Mouse (Mus musculus): Measurements from ENCODE around the gene Egln2. TPM values are rescaled to one million over a fixed set of nuclear protein-coding genes. Genes with fewer than 3 reads are reported as not detected.

Egln2 gene
- polyA plus RNA-seq, 1 experiment from 2014 or later, result 102 TPM

DNA sequence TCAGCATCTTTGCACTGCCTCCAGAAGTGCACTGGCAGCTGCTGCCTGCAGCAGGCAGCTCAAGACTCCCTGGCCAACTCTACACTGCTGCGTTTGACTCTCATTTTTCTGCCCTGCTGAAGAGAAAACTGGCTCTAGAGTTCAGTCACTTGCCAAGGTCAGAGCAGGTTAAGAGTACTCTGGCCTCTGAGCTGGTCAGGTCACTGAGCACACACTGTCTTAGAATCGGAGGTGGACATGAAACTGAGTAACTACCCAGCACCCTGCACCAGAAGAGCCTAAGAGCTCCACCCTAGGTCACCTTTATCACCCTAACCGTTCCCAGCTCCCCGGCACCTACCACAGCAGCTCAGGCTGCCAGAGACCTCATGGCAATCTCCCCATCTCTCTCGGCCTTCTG lies 19.4 kb upstream of the Egln2 start:
- Histone ChIP-seq H3K9me3 (replicated peaks) (no peaks in the 10 kb centered on the region), H3K4me3 (no peak overlapping the region), H3K4me1 (no peaks in the 10 kb centered on the region), H3K36me3 (peaks cover 78% of the 10 kb centered on the region), H3K27me3 (no peaks in the 10 kb centered on the region), H3K27ac (no peak overlapping the region), H3K9ac (no peak overlapping the region), H3K4me2 (replicated peaks) (no peak overlapping the region)
- ATAC-seq (ENCODE audit: low FRiP score), result no peak
- 94% methylated on average over 5 of the region's 5 CpGs for WGBS

- H3K9ac ChIP-seq, result no peak overlapping the region
- no peak for ATAC-seq (ENCODE audit: low FRiP score)
- H3K4me1 ChIP-seq, result 0 out of 2 replicates have a peak, but pooled peaks cover 2% of the 10 kb centered on the region
- no peaks in the 10 kb centered on the region for H3K27me3 ChIP-seq
- no peak overlapping the region for H3K4me2 ChIP-seq (replicated peaks)
- 72% methylated on average over 3 of the region's 3 CpGs for WGBS
- H3K27ac ChIP-seq, result no peak overlapping the region
- H3K4me3 ChIP-seq, result no peak overlapping the region
- H3K36me3 ChIP-seq, result peaks cover 68% of the 10 kb centered on the region
- no peaks in the 10 kb centered on the region for H3K9me3 ChIP-seq (replicated peaks)
Measured at GRCm38 (mm10) chr7:27184964-27185363, 18.4 kb upstream of the Egln2 start.

- Histone ChIP-seq H3K4me1 (peaks cover 11% of the 10 kb centered on the region), H3K4me3 (no peak overlapping the region), H3K9ac (no peak overlapping the region), H3K27me3 (no peaks in the 10 kb centered on the region), H3K27ac (no peak overlapping the region), H3K4me2 (replicated peaks) (no peak overlapping the region), H3K36me3 (peaks cover 43% of the 10 kb centered on the region), H3K9me3 (replicated peaks) (no peaks in the 10 kb centered on the region)
- ATAC-seq (ENCODE audit: low FRiP score), result no peak
- 86% methylated on average over 1 of the region's 1 CpGs for WGBS
Measured at GRCm38 (mm10) chr7:27182498-27182897, 15.9 kb upstream of the Egln2 start.

DNA sequence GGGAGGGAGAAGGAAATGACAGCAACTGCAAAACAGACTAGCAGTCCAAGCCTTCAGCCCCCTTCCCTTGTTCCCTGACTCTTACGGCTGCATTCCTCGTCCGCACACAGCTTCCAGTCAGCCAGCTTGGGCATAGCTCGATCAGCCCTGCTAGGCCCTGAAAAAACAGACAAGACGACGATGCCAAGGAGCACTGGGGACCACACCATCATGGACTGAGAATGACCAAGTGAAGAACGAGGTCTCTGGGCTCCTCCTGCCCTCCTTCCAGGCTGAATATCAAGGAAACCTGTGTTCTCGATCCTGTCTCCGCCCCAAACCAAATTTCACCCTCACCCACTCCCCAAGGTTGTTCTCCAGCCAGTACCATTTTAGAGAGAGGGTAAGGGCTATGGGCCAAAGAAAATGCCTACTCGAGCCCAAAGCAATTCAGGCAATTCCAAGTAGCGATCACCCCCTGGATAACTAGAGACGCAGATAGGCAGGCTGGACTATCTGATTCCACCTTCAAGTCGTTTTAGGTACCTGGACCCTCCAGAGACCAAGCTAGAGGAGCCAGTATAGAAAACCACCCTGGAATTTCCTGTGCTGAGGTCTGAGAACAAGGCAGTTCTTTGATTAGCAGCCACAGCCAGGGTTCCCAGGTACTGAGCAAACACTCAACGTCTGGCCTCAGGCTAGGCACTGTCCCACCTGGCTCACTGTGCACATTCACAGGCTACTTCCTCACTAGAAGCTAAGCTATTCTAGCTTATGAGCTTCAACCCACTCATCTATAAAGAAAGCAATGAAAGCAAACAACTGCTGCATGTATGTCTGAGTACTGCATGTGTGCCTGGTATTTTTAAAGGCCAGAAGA lies 14.5 kb upstream of the Egln2 start, which contains the start of the genes Gm21983 and Mia:
TSS of gene Gm21983 (minus strand) at position 250 of the 859 bp plus-strand sequence.
TSS of gene Mia (minus strand) at position 321 of the 859 bp plus-strand sequence.
- H3K9me3 ChIP-seq (replicated peaks), result no peaks in the 10 kb centered on the region
- no peaks in the 10 kb centered on the region for H3K27me3 ChIP-seq
- no peak within 1 kb of the TSS for H3K4me2 ChIP-seq (replicated peaks)
- WGBS, result 67% methylated on average over 14 of the region's 14 CpGs
- peak within 1 kb of the TSS; percentile 68 for H3K27ac ChIP-seq
- H3K4me3 ChIP-seq, result peak within 1 kb of the TSS; percentile 9; the same call in 1 of the 2 replicates
- ATAC-seq (ENCODE audit: low FRiP score), result no peak
- no peak within 1 kb of the TSS for H3K9ac ChIP-seq
- peaks cover 29% of the 10 kb centered on the region for H3K36me3 ChIP-seq
- H3K4me1 ChIP-seq, result peaks cover 11% of the 10 kb centered on the region

DNA sequence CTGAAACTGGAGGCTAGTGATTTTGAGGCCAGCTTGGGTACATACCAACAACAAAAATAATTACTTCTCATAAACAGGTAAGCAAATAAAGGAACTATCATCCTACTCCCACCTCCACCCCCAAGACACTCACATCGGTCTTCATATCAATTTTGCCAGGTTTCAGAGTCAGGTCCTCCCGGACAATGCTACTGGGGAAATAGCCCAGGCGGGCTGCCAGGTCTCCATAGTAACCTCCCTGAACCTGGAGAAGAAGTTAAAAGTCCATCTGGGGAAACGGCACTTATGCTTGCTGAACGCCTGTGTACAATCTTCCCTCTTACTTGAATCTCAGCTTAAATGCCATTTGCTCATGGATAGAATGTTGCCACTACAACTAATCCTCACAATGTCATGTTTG lies 13.4 kb upstream of the Egln2 start:
- peaks cover 11% of the 10 kb centered on the region for H3K4me1 ChIP-seq
- H3K36me3 ChIP-seq, result peaks cover 18% of the 10 kb centered on the region
- ATAC-seq (ENCODE audit: low FRiP score), result no peak
- no peaks in the 10 kb centered on the region for H3K9me3 ChIP-seq (replicated peaks)
- H3K27ac ChIP-seq, result no peak overlapping the region
- H3K4me2 ChIP-seq (replicated peaks), result no peak overlapping the region
- 68% methylated on average over 5 of the region's 5 CpGs for WGBS
- H3K27me3 ChIP-seq, result no peaks in the 10 kb centered on the region
- H3K4me3 ChIP-seq, result no peak overlapping the region
- no peak overlapping the region for H3K9ac ChIP-seq

- H3K27me3 ChIP-seq, result no peaks in the 10 kb centered on the region
- peaks cover 16% of the 10 kb centered on the region for H3K36me3 ChIP-seq
- 48% methylated on average over 16 of the region's 16 CpGs for whole genome bisulfite sequencing
- peak overlapping the region; percentile 60 for H3K4me2 ChIP-seq (replicated peaks)
- ATAC-seq (ENCODE audit: low FRiP score), result peak; percentile 2; the same call in 1 of the 2 replicates
- H3K9me3 ChIP-seq (replicated peaks), result no peaks in the 10 kb centered on the region
- peak overlapping the region; percentile 44 for H3K9ac ChIP-seq
- H3K27ac ChIP-seq, result peak overlapping the region; percentile 79
- H3K4me1 ChIP-seq, result peaks cover 11% of the 10 kb centered on the region
- H3K4me3 ChIP-seq, result peak overlapping the region; percentile 63
Measured at GRCm38 (mm10) chr7:27179217-27179918, 12.8 kb upstream of the Egln2 start.

GRCm38 (mm10) chr7:27178324-27179216 lies 12.0 kb upstream of the Egln2 start, which contains the start of gene Rab4b:
TSS of gene Rab4b (minus strand) at chr7:27178896.
- H3K9me3 ChIP-seq (replicated peaks), result no peaks in the 10 kb centered on the region
- H3K9ac ChIP-seq, result peak within 1 kb of the TSS; percentile 66
- H3K4me2 ChIP-seq (replicated peaks), result peak within 1 kb of the TSS; percentile 60
- ATAC-seq (ENCODE audit: low FRiP score), result peak; percentile 98
- peak within 1 kb of the TSS; percentile 96 for H3K27ac ChIP-seq
- peaks cover 11% of the 10 kb centered on the region for H3K4me1 ChIP-seq
- H3K4me3 ChIP-seq, result peak within 1 kb of the TSS; percentile 63
- under 1% methylated on average over 52 of the region's 53 CpGs for WGBS
- H3K27me3 ChIP-seq, result no peaks in the 10 kb centered on the region
- peaks cover 19% of the 10 kb centered on the region for H3K36me3 ChIP-seq

DNA sequence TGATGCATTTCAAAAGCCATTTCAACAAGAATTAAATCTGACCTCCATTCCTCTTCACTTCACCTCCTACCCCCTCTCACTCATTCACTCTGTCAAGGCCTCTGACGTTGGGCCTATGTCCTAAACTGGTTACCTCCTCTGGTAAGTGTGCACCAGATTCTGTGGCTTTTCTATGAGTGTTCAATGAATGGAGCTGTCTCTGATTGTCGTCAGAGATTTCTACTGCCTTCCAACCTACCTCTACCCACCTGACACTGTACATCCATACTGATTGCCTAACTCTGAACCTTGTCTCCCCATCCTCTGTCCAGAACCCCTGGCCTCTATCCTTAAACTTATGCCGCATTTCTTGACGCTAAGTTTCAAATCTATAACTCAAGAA lies 11.3 kb upstream of the Egln2 start:
- Histone ChIP-seq H3K9ac (peak overlapping the region; percentile 66), H3K4me2 (replicated peaks) (peak overlapping the region; percentile 60), H3K27ac (peak overlapping the region; percentile 96), H3K27me3 (no peaks in the 10 kb centered on the region), H3K36me3 (peaks cover 19% of the 10 kb centered on the region), H3K4me1 (peaks cover 11% of the 10 kb centered on the region), H3K4me3 (peak overlapping the region; percentile 63), H3K9me3 (replicated peaks) (no peaks in the 10 kb centered on the region)
- ATAC-seq (ENCODE audit: low FRiP score), result peak; percentile 6
- 24% methylated on average over 4 of the region's 4 CpGs for WGBS

- WGBS, result 92% methylated on average over 7 of the region's 7 CpGs
- peaks cover 41% of the 10 kb centered on the region for H3K36me3 ChIP-seq
- no peak for ATAC-seq (ENCODE audit: low FRiP score)
Measured at GRCm38 (mm10) chr7:27174896-27175295, 8.3 kb upstream of the Egln2 start.

DNA sequence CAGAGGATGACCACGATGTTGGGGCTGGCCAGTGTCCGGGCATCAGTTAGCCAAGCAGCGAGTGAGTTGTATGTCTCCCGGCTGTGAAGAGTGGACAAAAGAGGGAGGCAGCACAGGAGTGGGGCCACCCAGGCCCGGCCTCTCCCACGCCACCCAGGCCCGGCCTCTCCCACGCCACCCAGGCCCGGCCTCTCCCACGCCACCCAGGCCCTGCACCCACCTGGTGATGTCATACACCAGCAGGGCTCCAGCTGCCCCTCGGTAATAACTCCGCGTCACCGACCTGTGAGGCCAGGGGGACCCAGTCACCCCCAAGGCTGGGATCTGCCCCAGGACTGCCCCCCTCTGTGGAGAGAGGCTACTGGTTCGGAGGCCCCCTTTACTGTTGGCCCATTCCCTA lies 7.9 kb upstream of the Egln2 start:
- Histone ChIP-seq H3K36me3 (peaks cover 41% of the 10 kb centered on the region), H3K4me2 (replicated peaks) (no peak overlapping the region), H3K4me3 (no peak overlapping the region), H3K9ac (no peak overlapping the region), H3K9me3 (replicated peaks) (no peaks in the 10 kb centered on the region), H3K4me1 (peaks cover 8% of the 10 kb centered on the region), H3K27me3 (no peaks in the 10 kb centered on the region), H3K27ac (no peak overlapping the region)
- no peak for ATAC-seq (ENCODE audit: low FRiP score)
- 90% methylated on average over 15 of the region's 15 CpGs for WGBS

More at GRCm38 (mm10) chr7:27174896-27175295, 8.3 kb upstream of the Egln2 start:
- H3K4me3 ChIP-seq, result no peak overlapping the region
- no peak overlapping the region for H3K9ac ChIP-seq
- H3K4me1 ChIP-seq, result peaks cover 9% of the 10 kb centered on the region
- H3K27me3 ChIP-seq, result no peaks in the 10 kb centered on the region
- no peaks in the 10 kb centered on the region for H3K9me3 ChIP-seq (replicated peaks)
- H3K27ac ChIP-seq, result no peak overlapping the region
- H3K4me2 ChIP-seq (replicated peaks), result no peak overlapping the region

DNA sequence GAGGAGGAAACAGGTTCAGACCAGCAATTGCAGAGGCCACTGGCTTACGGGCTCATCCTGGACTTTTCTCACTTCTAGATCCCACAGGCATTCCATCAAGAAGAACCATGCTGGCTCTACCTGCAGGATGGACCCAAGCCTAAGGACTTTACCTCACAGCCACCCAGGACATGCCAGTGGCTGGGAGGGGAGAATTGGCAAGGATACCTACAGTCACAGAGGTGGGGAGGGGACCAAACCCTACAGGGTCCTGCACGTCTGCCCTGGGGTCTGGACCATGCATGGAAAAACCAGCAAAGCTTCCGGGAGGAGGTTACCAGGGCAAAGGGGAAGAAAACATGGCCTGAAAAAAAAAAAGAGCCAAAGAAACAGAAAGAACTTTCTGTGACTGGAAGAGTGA lies 4.4 kb upstream of the Egln2 start:
- H3K4me2 ChIP-seq (replicated peaks), result no peak overlapping the region
- no peak overlapping the region for H3K9ac ChIP-seq
- H3K4me3 ChIP-seq, result no peak overlapping the region
- WGBS, result 92% methylated on average over 3 of the region's 3 CpGs
- no peak for ATAC-seq (ENCODE audit: low FRiP score)
- H3K9me3 ChIP-seq (replicated peaks), result no peaks in the 10 kb centered on the region
- no peak overlapping the region for H3K27ac ChIP-seq
- H3K27me3 ChIP-seq, result no peaks in the 10 kb centered on the region
- H3K36me3 ChIP-seq, result peaks cover 41% of the 10 kb centered on the region
- peaks cover 9% of the 10 kb centered on the region for H3K4me1 ChIP-seq
